Mouse (Mus musculus): ENCODE results near the gene Sys1. TPM values are rescaled to one million over a fixed set of nuclear protein-coding genes. Genes with fewer than 3 reads are reported as not detected.

Gene Sys1
- total RNA-seq, 2 experiments from 2014 or later = 40.8 to 41.0 TPM

GRCm38 (mm10) chr2:164448140-164448539, 8.6 kb upstream of the Sys1 start:
- TF ChIP-seq CTCF (conservative IDR thresholded peaks at IDR 0.05) = no peak
- no peak overlapping the region for H3K4me3 ChIP-seq
- DNase-seq (ENCODE audit: low spot score in 2 of 2) = no peak
- H3K27ac ChIP-seq = no peak overlapping the region

GRCm38 (mm10) chr2:164448921-164449320, 7.8 kb upstream of the Sys1 start:
- DNase-seq (ENCODE audit: low spot score in 2 of 2) = no peak
- Histone ChIP-seq H3K27ac (no peak overlapping the region), H3K4me3 (no peak overlapping the region)
- no peak for TF ChIP-seq CTCF (conservative IDR thresholded peaks at IDR 0.05)

- no peak for DNase-seq (ENCODE audit: low spot score in 2 of 2)
- Histone ChIP-seq H3K4me3 (no peak overlapping the region), H3K27ac (no peak overlapping the region)
- no peak for TF ChIP-seq CTCF (conservative IDR thresholded peaks at IDR 0.05)
These were observed 7.3 kb upstream of the Sys1 start for GRCm38 (mm10) chr2:164449341-164450042.

GRCm38 (mm10) chr2:164452000-164452676, 4.6 kb upstream of the Sys1 start:
- H3K4me3 ChIP-seq = no peak overlapping the region
- H3K27ac ChIP-seq = no peak overlapping the region
- no peak for DNase-seq (ENCODE audit: low spot score in 2 of 2)
- TF ChIP-seq CTCF (conservative IDR thresholded peaks at IDR 0.05) = no peak

- TF ChIP-seq CTCF (conservative IDR thresholded peaks at IDR 0.05) = no peak
- no peak overlapping the region for H3K4me3 ChIP-seq
- no peak overlapping the region for H3K27ac ChIP-seq
- no peak for DNase-seq (ENCODE audit: low spot score in 2 of 2)
These were observed 3.6 kb upstream of the Sys1 start for GRCm38 (mm10) chr2:164453047-164453757.

- no peak overlapping the region for H3K27ac ChIP-seq
- H3K4me3 ChIP-seq = no peak overlapping the region
- no peak for DNase-seq (ENCODE audit: low spot score in 2 of 2)
- no peak for TF ChIP-seq CTCF (conservative IDR thresholded peaks at IDR 0.05)
These were observed 2.8 kb upstream of the Sys1 start for GRCm38 (mm10) chr2:164453887-164454500.

- Histone ChIP-seq H3K27ac (peak overlapping the region; percentile 9; the same call in 1 of the 2 replicates), H3K4me3 (no peak overlapping the region)
- DNase-seq (ENCODE audit: low spot score in 2 of 2) = peak; percentile 50 to 58
- TF ChIP-seq CTCF (conservative IDR thresholded peaks at IDR 0.05) = no peak
These were observed 1.9 kb upstream of the Sys1 start for GRCm38 (mm10) chr2:164454846-164455245.

GRCm38 (mm10) chr2:164455421-164456190, 1.2 kb upstream of the Sys1 start:
- no peak for DNase-seq (ENCODE audit: low spot score in 2 of 2)
- Histone ChIP-seq H3K27ac (peak overlapping the region; percentile 9; the same call in 1 of the 2 replicates), H3K4me3 (no peak overlapping the region)
- no peak for TF ChIP-seq CTCF (conservative IDR thresholded peaks at IDR 0.05)

GRCm38 (mm10) chr2:164456413-164456812, 351 bp upstream of the Sys1 start:
- no peak for TF ChIP-seq CTCF (conservative IDR thresholded peaks at IDR 0.05)
- Histone ChIP-seq H3K27ac (peak overlapping the region; percentile 88), H3K4me3 (peak overlapping the region; percentile 55)
- no peak for DNase-seq (ENCODE audit: low spot score in 2 of 2)

- H3K4me3 ChIP-seq = no peak overlapping the region
- no peak for DNase-seq (ENCODE audit: low spot score in 2 of 2)
- no peak overlapping the region for H3K27ac ChIP-seq
- TF ChIP-seq CTCF (conservative IDR thresholded peaks at IDR 0.05) = no peak
These were observed 1.2 kb downstream of the Sys1 start for GRCm38 (mm10) chr2:164457942-164458341.

- TF ChIP-seq CTCF (conservative IDR thresholded peaks at IDR 0.05) = no peak
- no peak for DNase-seq (ENCODE audit: low spot score in 2 of 2)
- Histone ChIP-seq H3K4me3 (no peak overlapping the region), H3K27ac (no peak overlapping the region)
These were observed 1.8 kb downstream of the Sys1 start for GRCm38 (mm10) chr2:164458535-164458934.

All from layer of hippocampus, adult 2 months (tissue).